Mouse (Mus musculus): ENCODE data around the gene Tent5b. TPM values are rescaled to one million over a fixed set of nuclear protein-coding genes. Genes with fewer than 3 reads are reported as not detected.
A peak's percentile ranks its signal among the peaks of the same experiment; 100 is the strongest.
"Not testable (repeated sequence)": the region's sequence is repeated elsewhere in the genome, so short reads cannot be mapped to it uniquely, and the experiment has no call there.

Tent5b gene
- total and polyA plus RNA-seq, 2 experiments from 2014 or later: 0.55 to 1.3 TPM

DNA sequence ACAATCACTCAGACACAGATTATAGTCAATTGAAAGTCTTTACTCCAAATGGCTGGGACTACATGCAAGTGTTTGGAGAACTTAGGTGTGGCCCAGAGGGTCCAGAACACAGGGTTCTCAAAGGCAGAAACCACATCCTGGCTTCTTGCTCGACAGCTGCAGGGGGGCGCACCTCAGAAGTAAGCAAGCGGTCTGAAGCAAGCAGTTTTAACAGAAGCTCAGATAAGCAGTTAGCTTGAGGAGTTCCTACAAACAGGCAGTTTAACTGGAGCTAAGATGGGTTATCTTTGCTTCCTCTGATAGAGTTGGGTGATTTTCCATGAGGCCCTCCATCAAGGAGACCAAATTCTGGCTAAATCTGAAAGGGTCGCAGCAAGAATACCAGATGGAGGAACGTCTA lies 26.6 kb downstream of the Tent5b start:
- Histone ChIP-seq H3K27me3 (ENCODE audit: insufficient read depth, low read length) (0 out of 2 replicates have a peak, but pooled peaks cover 4% of the 10 kb centered on the region), H3K4me3 (ENCODE audit: low read length) (no peak overlapping the region), H3K4me1 (ENCODE audit: insufficient read depth, low read length) (peaks cover 4% of the 10 kb centered on the region), H3K27ac (no peak overlapping the region), H3K9me3 (ENCODE audit: low read length) (no peaks in the 10 kb centered on the region), H3K36me3 (ENCODE audit: insufficient read depth, low read length) (no peaks in the 10 kb centered on the region), H3K9ac (replicated peaks; ENCODE audit: low read length) (no peak overlapping the region), H3K4me2 (ENCODE audit: low read depth, low read length) (no peak overlapping the region)
- no peak for TF ChIP-seq CTCF (IDR thresholded peaks at IDR 0.05; ENCODE audit: low read depth)
- 78% methylated on average over 5 of the region's 5 CpGs for WGBS
- DNase-seq (ENCODE audit: low spot score) (no peak), ATAC-seq (no peak)

DNA sequence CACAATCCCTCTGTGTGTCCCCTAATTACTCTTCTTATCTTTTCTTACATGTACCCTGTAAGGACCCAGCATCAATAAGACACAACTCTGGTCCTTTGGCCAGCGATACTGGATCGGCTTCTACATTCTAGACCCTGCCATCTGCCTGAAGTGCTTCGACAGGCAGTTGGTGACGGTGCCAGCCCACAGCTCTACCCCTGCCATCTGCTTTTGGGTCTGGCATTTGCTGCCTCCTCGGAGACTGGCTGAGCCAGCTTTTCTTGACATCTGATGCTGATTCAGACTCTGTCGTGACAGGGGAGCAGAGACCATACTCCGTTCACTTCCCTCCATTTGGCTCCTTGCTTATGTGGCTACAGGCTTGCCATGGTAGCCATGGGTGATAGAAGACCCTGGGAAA lies 29.1 kb downstream of the Tent5b start:
- ATAC-seq: peak; percentile 80
- H3K9me3 ChIP-seq (ENCODE audit: low read length): no peaks in the 10 kb centered on the region
- H3K4me3 ChIP-seq (ENCODE audit: low read length): no peak overlapping the region
- H3K27me3 ChIP-seq (ENCODE audit: insufficient read depth, low read length): 0 out of 2 replicates have a peak, but pooled peaks cover 4% of the 10 kb centered on the region
- H3K9ac ChIP-seq (replicated peaks; ENCODE audit: low read length): no peak overlapping the region
- H3K4me1 ChIP-seq (ENCODE audit: insufficient read depth, low read length): peaks cover 4% of the 10 kb centered on the region
- H3K27ac ChIP-seq: no peak overlapping the region
- H3K36me3 ChIP-seq (ENCODE audit: insufficient read depth, low read length): no peaks in the 10 kb centered on the region
- H3K4me2 ChIP-seq (ENCODE audit: low read depth, low read length): no peak overlapping the region
- DNase-seq (ENCODE audit: low spot score): peak; percentile 84
- WGBS: 41% methylated on average over 7 of the region's 7 CpGs
- no peak for TF ChIP-seq CTCF (IDR thresholded peaks at IDR 0.05; ENCODE audit: low read depth)

DNA sequence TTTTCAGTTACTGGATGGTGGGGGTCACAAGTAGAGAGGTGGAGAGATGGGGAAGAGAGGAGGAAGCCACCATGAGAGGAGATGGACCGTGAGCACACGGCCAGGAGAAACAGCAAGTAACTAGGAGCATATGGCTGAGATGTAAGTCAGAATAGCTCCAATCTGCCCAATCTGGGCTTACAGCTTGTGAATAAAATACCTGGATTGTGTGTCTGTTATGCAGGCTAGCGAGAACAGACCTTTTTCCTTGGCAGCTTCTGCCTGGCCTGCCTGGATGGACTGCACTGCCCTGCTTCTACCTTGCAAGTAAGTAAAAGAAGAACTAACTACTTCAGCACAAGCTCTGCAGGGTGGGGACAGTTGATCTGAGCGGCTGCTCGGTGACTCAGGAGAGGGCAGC lies 31.1 kb downstream of the Tent5b start:
- H3K27ac ChIP-seq: no peak overlapping the region
- no peaks in the 10 kb centered on the region for H3K9me3 ChIP-seq (ENCODE audit: low read length)
- DNase-seq (ENCODE audit: low spot score): no peak
- peaks cover 4% of the 10 kb centered on the region for H3K4me1 ChIP-seq (ENCODE audit: insufficient read depth, low read length)
- TF ChIP-seq CTCF (IDR thresholded peaks at IDR 0.05; ENCODE audit: low read depth): no peak
- WGBS: 66% methylated on average over 5 of the region's 5 CpGs
- no peak for ATAC-seq
- no peak overlapping the region for H3K9ac ChIP-seq (replicated peaks; ENCODE audit: low read length)
- 0 out of 2 replicates have a peak, but pooled peaks cover 4% of the 10 kb centered on the region for H3K27me3 ChIP-seq (ENCODE audit: insufficient read depth, low read length)
- no peaks in the 10 kb centered on the region for H3K36me3 ChIP-seq (ENCODE audit: insufficient read depth, low read length)
- H3K4me2 ChIP-seq (ENCODE audit: low read depth, low read length): no peak overlapping the region
- H3K4me3 ChIP-seq (ENCODE audit: low read length): no peak overlapping the region

DNA sequence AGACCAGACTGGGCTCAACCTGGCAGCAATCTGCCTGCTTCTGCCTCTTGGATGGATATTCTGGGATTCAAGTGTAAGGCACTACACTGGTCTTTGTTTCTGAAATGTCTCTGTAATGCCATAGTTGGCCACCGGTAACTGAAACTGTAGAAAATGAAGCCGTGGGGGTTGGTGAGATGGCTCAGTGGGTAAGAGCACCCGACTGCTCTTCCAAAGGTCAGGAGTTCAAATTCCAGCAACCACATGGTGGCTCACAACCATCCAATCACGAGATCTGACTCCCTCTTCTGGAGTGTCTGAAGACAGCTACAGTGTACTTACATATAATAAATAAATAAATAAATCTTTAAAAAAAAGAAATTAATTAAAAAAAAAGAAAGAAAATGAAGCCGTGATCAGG lies 32.6 kb downstream of the Tent5b start:
- DNase-seq (ENCODE audit: low spot score); H3K9ac ChIP-seq (replicated peaks; ENCODE audit: low read length); H3K27ac ChIP-seq; H3K4me2 ChIP-seq (ENCODE audit: low read depth, low read length); H3K9me3 ChIP-seq (ENCODE audit: low read length); H3K27me3 ChIP-seq (ENCODE audit: insufficient read depth, low read length); ATAC-seq; H3K4me1 ChIP-seq (ENCODE audit: insufficient read depth, low read length); H3K36me3 ChIP-seq (ENCODE audit: insufficient read depth, low read length); H3K4me3 ChIP-seq (ENCODE audit: low read length): not testable (repeated sequence)
- 51% methylated on average over 4 of the region's 5 CpGs for WGBS

- WGBS: 8% methylated on average over 8 of the region's 8 CpGs
- peak; percentile 72 for ATAC-seq
Observed at GRCm38 (mm10) chr4:133512972-133513371, 33.0 kb downstream of the Tent5b start.

DNA sequence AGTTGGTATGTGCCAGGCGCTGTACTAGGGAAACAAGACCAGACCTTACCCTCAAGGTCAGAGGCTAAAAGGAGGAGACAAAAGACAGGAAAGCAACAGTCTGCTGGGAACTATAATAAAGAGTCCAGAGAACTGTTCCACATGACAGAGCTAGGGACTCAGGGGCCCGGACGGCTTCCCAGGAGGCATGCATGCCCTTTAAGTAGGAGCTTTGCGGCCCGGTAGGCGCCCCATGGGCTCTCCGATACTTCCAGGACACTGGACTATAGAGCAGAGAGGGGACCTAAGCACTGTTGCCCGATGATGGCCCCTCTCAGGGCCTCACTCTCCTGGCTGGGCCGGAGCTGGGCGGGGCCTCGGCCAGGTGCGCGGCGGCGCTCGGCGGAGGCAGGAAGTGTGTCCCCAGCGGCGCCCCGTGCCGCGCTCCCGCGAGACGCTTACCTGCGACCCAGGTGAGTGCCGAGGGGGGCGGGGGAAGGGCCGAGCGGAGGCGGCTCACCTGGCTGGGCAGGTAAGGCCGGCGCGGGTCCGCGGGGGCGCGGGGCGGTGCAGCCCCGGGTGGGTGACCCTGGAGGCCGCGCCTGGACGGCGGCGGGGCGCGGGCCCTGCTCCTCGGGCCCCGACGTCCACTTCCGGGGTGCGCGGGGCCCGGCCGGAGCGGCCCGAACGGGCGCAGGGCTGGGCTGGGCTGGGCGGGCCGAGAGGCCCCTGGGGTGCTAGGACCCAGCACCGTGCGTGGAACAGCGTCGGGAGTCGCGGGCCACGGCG lies 38.9 kb downstream of the Tent5b start, which contains the start of gene Kdf1:
Gene Kdf1 (plus strand): TSS at position 363 of the 768 bp plus-strand sequence.
- no peaks in the 10 kb centered on the region for H3K4me1 ChIP-seq (ENCODE audit: insufficient read depth, low read length)
- WGBS: 7% methylated on average over 54 of the region's 69 CpGs
- H3K27ac ChIP-seq: no peak within 1 kb of the TSS
- DNase-seq (ENCODE audit: low spot score) (no peak), ATAC-seq (peak; percentile 15; the same call in 1 of the 2 replicates)
- peaks cover 24% of the 10 kb centered on the region for H3K27me3 ChIP-seq (ENCODE audit: insufficient read depth, low read length)
- H3K9me3 ChIP-seq (ENCODE audit: low read length): no peaks in the 10 kb centered on the region
- peak within 1 kb of the TSS; percentile 29 for H3K4me3 ChIP-seq (ENCODE audit: low read length)
- no peak within 1 kb of the TSS for H3K9ac ChIP-seq (replicated peaks; ENCODE audit: low read length)
- peak within 1 kb of the TSS; percentile 46 for H3K4me2 ChIP-seq (ENCODE audit: low read depth, low read length)
- no peaks in the 10 kb centered on the region for H3K36me3 ChIP-seq (ENCODE audit: insufficient read depth, low read length)
- no peak for TF ChIP-seq CTCF (IDR thresholded peaks at IDR 0.05; ENCODE audit: low read depth)

More at GRCm38 (mm10) chr4:133512972-133513371, 33.0 kb downstream of the Tent5b start:
- peak; percentile 83 for DNase-seq (ENCODE audit: low spot score)
- Histone ChIP-seq H3K4me2 (ENCODE audit: low read depth, low read length) (no peak overlapping the region), H3K27me3 (ENCODE audit: insufficient read depth, low read length) (0 out of 2 replicates have a peak, but pooled peaks cover 5% of the 10 kb centered on the region), H3K27ac (no peak overlapping the region), H3K9ac (replicated peaks; ENCODE audit: low read length) (no peak overlapping the region), H3K4me1 (ENCODE audit: insufficient read depth, low read length) (peaks cover 4% of the 10 kb centered on the region), H3K4me3 (ENCODE audit: low read length) (no peak overlapping the region), H3K36me3 (ENCODE audit: insufficient read depth, low read length) (no peaks in the 10 kb centered on the region), H3K9me3 (ENCODE audit: low read length) (no peaks in the 10 kb centered on the region)
- TF ChIP-seq CTCF (IDR thresholded peaks at IDR 0.05; ENCODE audit: low read depth): peak; percentile 93

DNA sequence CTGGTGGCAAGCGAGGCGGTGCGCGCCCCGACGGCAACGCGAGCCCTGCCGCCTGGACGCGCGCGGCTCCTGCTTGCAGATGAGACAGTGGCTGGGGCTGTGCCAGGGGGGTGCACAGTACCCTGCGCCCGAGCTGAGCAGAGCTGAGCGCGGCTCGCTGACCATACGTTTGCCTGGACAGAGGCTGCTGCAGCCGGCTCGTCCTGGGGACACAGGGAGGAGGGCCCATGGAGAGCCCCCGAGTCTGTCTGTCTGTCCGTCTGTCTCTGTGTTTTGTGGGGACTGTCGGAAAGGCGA lies 39.4 kb downstream of the Tent5b start:
- ATAC-seq: peak; percentile 21; the same call in 1 of the 2 replicates
- WGBS: 8% methylated on average over 25 of the region's 25 CpGs
- DNase-seq (ENCODE audit: low spot score): no peak

More for the DNA sequence above, 39.4 kb downstream of the Tent5b start:
- Histone ChIP-seq H3K9ac (replicated peaks; ENCODE audit: low read length) (no peak overlapping the region), H3K4me2 (ENCODE audit: low read depth, low read length) (peak overlapping the region; percentile 46), H3K4me3 (ENCODE audit: low read length) (peak overlapping the region; percentile 29), H3K36me3 (ENCODE audit: insufficient read depth, low read length) (no peaks in the 10 kb centered on the region), H3K4me1 (ENCODE audit: insufficient read depth, low read length) (no peaks in the 10 kb centered on the region), H3K27me3 (ENCODE audit: insufficient read depth, low read length) (peaks cover 24% of the 10 kb centered on the region), H3K27ac (no peak overlapping the region), H3K9me3 (ENCODE audit: low read length) (no peaks in the 10 kb centered on the region)
- no peak for TF ChIP-seq CTCF (IDR thresholded peaks at IDR 0.05; ENCODE audit: low read depth)

Measured in hindbrain, postnatal 0 days (tissue).